Mouse (Mus musculus): ENCODE data around the gene Gm20532. TPM values are rescaled to one million over a fixed set of nuclear protein-coding genes. Genes with fewer than 3 reads are reported as not detected.

Gm20532 gene
- polyA plus RNA-seq, 1 experiment from 2014 or later, result not detected

DNA sequence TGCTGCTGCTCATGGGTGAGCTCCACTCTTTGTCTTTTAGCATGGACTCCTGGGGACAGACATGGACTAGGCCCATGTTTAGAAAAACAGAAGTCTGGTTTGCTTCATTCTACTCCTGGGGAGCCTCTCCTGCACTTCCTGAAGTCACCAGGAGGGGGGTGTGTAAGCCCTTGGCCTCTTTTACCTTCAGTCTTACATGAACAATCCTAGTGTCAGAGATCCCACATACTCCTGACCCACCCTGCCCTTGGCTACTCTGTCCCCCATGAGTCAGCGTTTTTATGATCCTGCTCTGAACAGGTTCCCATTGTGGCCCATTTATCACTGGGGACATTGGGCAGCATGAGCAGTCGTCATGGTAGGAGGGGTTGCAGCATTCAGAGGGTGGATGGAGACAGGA is 57.5 kb downstream of the Gm20532 start:
- 48% methylated on average over 2 of the region's 2 CpGs for WGBS

DNA sequence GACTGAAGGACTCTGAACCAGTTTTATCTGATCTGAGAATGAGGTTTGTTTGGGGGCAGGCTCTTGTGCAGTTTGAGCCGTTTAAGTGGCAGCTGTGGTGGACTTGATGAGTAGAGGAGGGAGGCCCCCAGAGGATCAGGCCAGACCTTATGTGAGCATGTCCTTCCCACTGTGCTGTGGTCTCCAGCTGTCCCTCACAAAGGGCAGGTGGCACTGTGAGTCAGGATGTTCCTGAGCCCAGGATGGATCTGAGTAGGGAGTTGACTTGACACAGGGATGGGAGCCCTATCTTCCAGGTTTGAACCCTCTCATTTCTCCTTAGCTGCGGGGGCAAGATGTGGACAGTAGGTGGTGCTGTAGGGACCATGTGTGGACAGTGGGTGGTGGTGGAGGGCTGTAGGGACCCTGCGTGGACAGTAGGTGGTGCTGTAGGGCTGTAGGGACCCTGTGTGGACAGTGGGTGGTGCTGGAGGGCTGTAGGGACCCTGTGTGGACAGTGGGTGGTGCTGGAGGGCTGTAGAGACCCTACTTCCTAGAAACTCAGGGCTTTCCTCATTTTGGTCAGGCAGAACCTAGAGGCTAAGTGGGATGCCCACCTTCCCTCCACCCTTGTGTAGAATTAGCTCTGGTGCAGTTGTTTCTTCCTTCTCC is 60.3 kb downstream of the Gm20532 start:
- WGBS, result 32% methylated on average over 3 of the region's 3 CpGs
- peak; percentile 76 for ATAC-seq (ENCODE audit: insufficient read depth, low FRiP score, low TSS enrichment)
- Histone ChIP-seq H3K4me3 (ENCODE audit: low read depth, low read length) (no peak overlapping the region), H3K27ac (ENCODE audit: low read depth, low read length) (no peak overlapping the region), H3K4me1 (ENCODE audit: control insufficient read depth, insufficient read depth, low read length) (no peaks in the 10 kb centered on the region), H3K27me3 (ENCODE audit: control insufficient read depth, insufficient read depth, low read length) (no peaks in the 10 kb centered on the region), H3K9ac (ENCODE audit: low read length) (no peak overlapping the region), H3K36me3 (ENCODE audit: control insufficient read depth, insufficient read depth, low read length) (no peaks in the 10 kb centered on the region), H3K4me2 (ENCODE audit: low read depth) (no peak overlapping the region), H3K9me3 (ENCODE audit: control insufficient read depth, low read length) (no peaks in the 10 kb centered on the region)
- DNase-seq (ENCODE audit: low spot score), result peak; percentile 88

More for the DNA sequence above, 57.5 kb downstream of the Gm20532 start:
- no peaks in the 10 kb centered on the region for H3K36me3 ChIP-seq (ENCODE audit: control insufficient read depth, insufficient read depth, low read length)
- DNase-seq (ENCODE audit: low spot score) (peak; percentile 59), ATAC-seq (ENCODE audit: insufficient read depth, low FRiP score, low TSS enrichment) (no peak)
- H3K27ac ChIP-seq (ENCODE audit: low read depth, low read length), result no peak overlapping the region
- H3K9ac ChIP-seq (ENCODE audit: low read length), result no peak overlapping the region
- no peaks in the 10 kb centered on the region for H3K27me3 ChIP-seq (ENCODE audit: control insufficient read depth, insufficient read depth, low read length)
- peaks cover under 1% of the 10 kb centered on the region; the same call in 1 of the 2 replicates for H3K4me1 ChIP-seq (ENCODE audit: control insufficient read depth, insufficient read depth, low read length)
- H3K4me2 ChIP-seq (ENCODE audit: low read depth), result no peak overlapping the region
- no peaks in the 10 kb centered on the region for H3K9me3 ChIP-seq (ENCODE audit: control insufficient read depth, low read length)
- H3K4me3 ChIP-seq (ENCODE audit: low read depth, low read length), result no peak overlapping the region

DNA sequence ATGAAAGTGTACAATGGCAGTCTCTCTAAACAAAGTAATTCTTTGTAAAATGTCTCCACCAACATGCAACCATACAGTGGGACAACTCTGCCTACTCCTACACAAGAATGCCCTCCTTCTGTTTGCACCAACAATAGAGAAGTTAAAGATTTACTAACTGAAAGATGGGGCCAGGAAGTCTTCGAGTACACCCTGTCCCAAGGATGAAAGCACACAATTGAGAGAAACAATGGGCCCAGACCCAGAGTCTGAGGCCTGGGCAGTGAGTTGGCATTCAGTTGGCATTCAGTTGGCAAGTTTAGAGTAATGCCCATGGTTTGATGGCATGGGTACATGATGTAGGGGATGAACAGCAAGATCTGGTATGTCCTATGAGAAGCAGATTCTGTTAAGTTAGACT is 68.2 kb downstream of the Gm20532 start:
- no peak overlapping the region for H3K27ac ChIP-seq (ENCODE audit: low read depth, low read length)
- no peak overlapping the region for H3K4me3 ChIP-seq (ENCODE audit: low read depth, low read length)
- 42% methylated on average over 1 of the region's 1 CpGs for WGBS
- no peak for DNase-seq (ENCODE audit: low spot score)
- H3K4me2 ChIP-seq (ENCODE audit: low read depth), result no peak overlapping the region
- ATAC-seq (ENCODE audit: insufficient read depth, low FRiP score, low TSS enrichment), result no peak
- H3K27me3 ChIP-seq (ENCODE audit: control insufficient read depth, insufficient read depth, low read length), result no peaks in the 10 kb centered on the region
- no peak overlapping the region for H3K9ac ChIP-seq (ENCODE audit: low read length)
- H3K9me3 ChIP-seq (ENCODE audit: control insufficient read depth, low read length), result no peaks in the 10 kb centered on the region
- no peaks in the 10 kb centered on the region for H3K4me1 ChIP-seq (ENCODE audit: control insufficient read depth, insufficient read depth, low read length)
- H3K36me3 ChIP-seq (ENCODE audit: control insufficient read depth, insufficient read depth, low read length), result no peaks in the 10 kb centered on the region

DNA sequence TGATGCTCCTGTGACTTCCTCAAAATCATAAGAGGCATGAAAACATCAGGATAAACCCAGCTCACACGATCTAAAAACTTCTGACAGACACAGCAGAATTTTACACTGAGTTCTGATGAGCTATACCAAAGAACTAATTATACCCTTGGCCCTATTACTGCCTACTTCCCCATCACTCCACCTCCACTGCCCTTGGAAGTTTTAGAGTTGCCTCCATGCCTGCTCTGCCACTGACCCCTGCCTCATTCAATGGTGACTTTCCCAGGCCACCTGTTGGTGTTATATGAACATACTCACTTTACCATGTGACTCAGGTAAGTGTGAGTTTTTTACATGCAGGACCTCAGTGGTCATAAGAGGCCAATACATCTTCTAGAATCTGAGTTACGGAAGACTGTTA is 71.0 kb downstream of the Gm20532 start:
- H3K4me3 ChIP-seq (ENCODE audit: low read depth, low read length), result no peak overlapping the region
- no peaks in the 10 kb centered on the region for H3K9me3 ChIP-seq (ENCODE audit: control insufficient read depth, low read length)
- no peak for DNase-seq (ENCODE audit: low spot score)
- no peak overlapping the region for H3K4me2 ChIP-seq (ENCODE audit: low read depth)
- WGBS, result 89% methylated on average over 2 of the region's 2 CpGs
- no peak overlapping the region for H3K27ac ChIP-seq (ENCODE audit: low read depth, low read length)
- no peak for ATAC-seq (ENCODE audit: insufficient read depth, low FRiP score, low TSS enrichment)
- H3K27me3 ChIP-seq (ENCODE audit: control insufficient read depth, insufficient read depth, low read length), result no peaks in the 10 kb centered on the region
- H3K9ac ChIP-seq (ENCODE audit: low read length), result no peak overlapping the region
- H3K36me3 ChIP-seq (ENCODE audit: control insufficient read depth, insufficient read depth, low read length), result no peaks in the 10 kb centered on the region
- no peaks in the 10 kb centered on the region for H3K4me1 ChIP-seq (ENCODE audit: control insufficient read depth, insufficient read depth, low read length)

DNA sequence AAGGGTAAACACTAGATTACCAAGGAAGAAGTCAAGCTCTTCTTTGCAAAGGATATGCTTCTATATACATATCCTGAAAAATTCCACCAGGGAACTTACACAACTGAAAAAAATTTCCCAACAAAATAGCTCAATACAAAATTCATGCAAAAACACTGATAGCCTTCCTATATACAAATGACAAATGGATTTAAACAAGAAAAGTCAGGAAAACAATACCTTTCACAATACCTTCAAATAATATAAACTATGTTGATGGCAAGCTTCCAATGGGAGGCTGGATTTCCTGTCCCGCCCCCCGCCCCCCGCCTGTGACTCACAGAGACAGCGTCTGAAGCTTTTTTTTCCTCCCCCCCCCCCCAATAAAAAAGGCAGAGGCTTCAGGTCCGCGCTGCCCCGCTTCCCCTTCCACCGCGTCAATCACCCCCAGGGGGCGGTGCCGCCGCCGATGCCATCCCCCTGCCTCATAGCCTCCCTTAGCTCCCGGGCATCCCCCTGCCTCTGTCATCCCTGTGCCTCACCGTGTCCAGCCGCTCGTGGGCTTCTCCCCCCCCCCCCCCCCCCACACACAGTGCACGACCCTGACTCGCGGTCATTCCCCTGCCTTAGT is 74.8 kb downstream of the Gm20532 start:
- DNase-seq (ENCODE audit: low spot score) (peak; percentile 41), ATAC-seq (ENCODE audit: insufficient read depth, low FRiP score, low TSS enrichment) (no peak)
- 2% methylated on average over 15 of the region's 20 CpGs for WGBS
- H3K4me2 ChIP-seq (ENCODE audit: low read depth), result peak overlapping the region; percentile 38
- no peaks in the 10 kb centered on the region for H3K27me3 ChIP-seq (ENCODE audit: control insufficient read depth, insufficient read depth, low read length)
- 0 out of 2 replicates have a peak overlapping the region, but pooled peaks have one; percentile 14 for H3K4me3 ChIP-seq (ENCODE audit: low read depth, low read length)
- H3K36me3 ChIP-seq (ENCODE audit: control insufficient read depth, insufficient read depth, low read length), result no peaks in the 10 kb centered on the region
- no peaks in the 10 kb centered on the region for H3K4me1 ChIP-seq (ENCODE audit: control insufficient read depth, insufficient read depth, low read length)
- no peaks in the 10 kb centered on the region for H3K9me3 ChIP-seq (ENCODE audit: control insufficient read depth, low read length)
- H3K27ac ChIP-seq (ENCODE audit: low read depth, low read length), result no peak overlapping the region
- no peak overlapping the region for H3K9ac ChIP-seq (ENCODE audit: low read length)

DNA sequence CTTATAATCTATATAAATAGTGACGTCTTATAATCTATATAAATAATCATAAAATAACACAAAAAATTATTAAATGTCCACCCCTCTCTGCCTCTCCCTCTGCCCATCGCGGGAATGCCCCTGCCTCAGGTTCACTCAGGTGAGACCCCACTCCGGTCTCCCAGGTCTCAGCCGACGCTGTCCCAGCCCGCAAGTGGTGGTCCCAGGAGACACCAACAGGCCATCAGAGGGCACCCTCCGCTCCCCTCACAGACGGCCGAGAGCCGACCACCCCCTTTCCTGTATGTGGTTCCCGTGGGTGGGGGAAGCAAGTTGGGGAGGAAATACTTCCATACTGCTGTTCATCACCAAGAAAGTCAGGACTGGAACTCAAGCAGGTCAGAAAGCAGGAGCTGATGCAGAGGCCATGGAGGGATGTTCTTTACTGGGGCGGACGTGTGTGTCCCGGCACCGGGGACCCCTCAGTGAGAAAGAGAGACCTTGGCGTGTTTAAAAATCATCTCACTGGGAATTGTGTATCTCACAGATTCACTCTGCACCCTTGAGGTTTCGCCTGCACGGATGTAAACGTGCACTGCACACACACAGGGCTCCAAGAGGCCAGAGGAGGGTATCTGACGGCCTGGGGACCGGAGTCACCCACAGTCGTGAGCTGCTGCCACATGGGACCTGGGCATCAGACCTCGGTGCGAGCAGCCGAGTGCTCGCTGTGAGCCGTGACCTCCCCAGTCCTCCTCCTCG is 75.5 kb downstream of the Gm20532 start:
- Histone ChIP-seq H3K36me3 (ENCODE audit: control insufficient read depth, insufficient read depth, low read length) (no peaks in the 10 kb centered on the region), H3K4me2 (ENCODE audit: low read depth) (peak overlapping the region; percentile 38), H3K27me3 (ENCODE audit: control insufficient read depth, insufficient read depth, low read length) (no peaks in the 10 kb centered on the region), H3K9me3 (ENCODE audit: control insufficient read depth, low read length) (no peaks in the 10 kb centered on the region), H3K4me3 (ENCODE audit: low read depth, low read length) (0 out of 2 replicates have a peak overlapping the region, but pooled peaks have one; percentile 14), H3K9ac (ENCODE audit: low read length) (no peak overlapping the region), H3K4me1 (ENCODE audit: control insufficient read depth, insufficient read depth, low read length) (no peaks in the 10 kb centered on the region), H3K27ac (ENCODE audit: low read depth, low read length) (no peak overlapping the region)
- ATAC-seq (ENCODE audit: insufficient read depth, low FRiP score, low TSS enrichment) (no peak), DNase-seq (ENCODE audit: low spot score) (no peak)
- 48% methylated on average over 29 of the region's 29 CpGs for WGBS

DNA sequence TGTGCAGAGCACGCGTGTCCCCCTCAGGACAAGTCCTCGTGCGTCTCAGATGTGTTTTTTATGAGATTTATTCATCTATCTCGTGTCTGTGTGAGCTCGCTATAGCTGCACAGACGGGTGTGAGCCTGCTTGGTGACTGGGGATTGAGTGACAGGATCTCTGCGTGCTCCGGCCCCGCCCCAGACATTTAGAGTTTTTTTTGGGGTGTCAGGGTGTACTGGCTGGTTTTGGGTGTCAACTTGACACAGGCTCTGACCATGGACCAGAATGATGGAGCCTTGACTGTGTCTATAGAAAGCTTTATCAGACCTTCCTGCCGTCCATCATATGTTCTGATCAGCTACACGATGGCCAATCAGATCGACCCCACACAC is 76.1 kb downstream of the Gm20532 start:
- no peak overlapping the region for H3K9ac ChIP-seq (ENCODE audit: low read length)
- H3K9me3 ChIP-seq (ENCODE audit: control insufficient read depth, low read length), result no peaks in the 10 kb centered on the region
- WGBS, result 85% methylated on average over 13 of the region's 13 CpGs

DNA sequence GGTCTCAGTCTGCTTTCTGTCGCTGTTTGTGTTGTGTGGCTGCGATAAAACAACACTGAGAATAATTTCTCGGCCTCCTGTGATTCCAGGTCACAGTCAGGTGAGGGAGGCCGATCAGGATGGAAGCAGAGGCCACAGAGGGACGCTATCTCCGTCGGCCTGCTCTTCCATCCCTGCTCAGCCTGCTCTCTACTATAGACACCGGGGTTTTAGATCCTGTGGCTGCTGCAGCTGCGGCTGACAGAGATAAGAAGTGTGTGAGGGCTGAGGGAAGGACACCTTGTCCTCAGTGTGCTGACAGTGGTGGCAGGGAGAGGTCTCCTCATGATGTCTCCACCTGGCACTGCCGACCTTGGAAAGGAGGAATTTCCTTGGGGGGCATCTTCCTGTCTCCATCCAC is 76.7 kb downstream of the Gm20532 start:
- 81% methylated on average over 10 of the region's 10 CpGs for WGBS
- no peak for DNase-seq (ENCODE audit: low spot score)
- no peak for ATAC-seq (ENCODE audit: insufficient read depth, low FRiP score, low TSS enrichment)
- no peak overlapping the region for H3K4me3 ChIP-seq (ENCODE audit: low read depth, low read length)
- H3K9me3 ChIP-seq (ENCODE audit: control insufficient read depth, low read length), result no peaks in the 10 kb centered on the region
- H3K36me3 ChIP-seq (ENCODE audit: control insufficient read depth, insufficient read depth, low read length), result no peaks in the 10 kb centered on the region
- H3K4me2 ChIP-seq (ENCODE audit: low read depth), result no peak overlapping the region
- no peaks in the 10 kb centered on the region for H3K4me1 ChIP-seq (ENCODE audit: control insufficient read depth, insufficient read depth, low read length)
- no peak overlapping the region for H3K9ac ChIP-seq (ENCODE audit: low read length)
- H3K27ac ChIP-seq (ENCODE audit: low read depth, low read length), result no peak overlapping the region
- no peaks in the 10 kb centered on the region for H3K27me3 ChIP-seq (ENCODE audit: control insufficient read depth, insufficient read depth, low read length)

More for the DNA sequence above, 76.1 kb downstream of the Gm20532 start:
- Histone ChIP-seq H3K27ac (ENCODE audit: low read depth, low read length) (no peak overlapping the region), H3K4me2 (ENCODE audit: low read depth) (no peak overlapping the region), H3K27me3 (ENCODE audit: control insufficient read depth, insufficient read depth, low read length) (no peaks in the 10 kb centered on the region), H3K4me1 (ENCODE audit: control insufficient read depth, insufficient read depth, low read length) (no peaks in the 10 kb centered on the region), H3K36me3 (ENCODE audit: control insufficient read depth, insufficient read depth, low read length) (no peaks in the 10 kb centered on the region), H3K4me3 (ENCODE audit: low read depth, low read length) (no peak overlapping the region)
- no peak for ATAC-seq (ENCODE audit: insufficient read depth, low FRiP score, low TSS enrichment)
- DNase-seq (ENCODE audit: low spot score), result no peak

Measured in neural tube, embryonic 11.5 days (tissue).